Mouse (Mus musculus): ENCODE measurements around the gene Lipt1.

The Lipt1 gene

DNA sequence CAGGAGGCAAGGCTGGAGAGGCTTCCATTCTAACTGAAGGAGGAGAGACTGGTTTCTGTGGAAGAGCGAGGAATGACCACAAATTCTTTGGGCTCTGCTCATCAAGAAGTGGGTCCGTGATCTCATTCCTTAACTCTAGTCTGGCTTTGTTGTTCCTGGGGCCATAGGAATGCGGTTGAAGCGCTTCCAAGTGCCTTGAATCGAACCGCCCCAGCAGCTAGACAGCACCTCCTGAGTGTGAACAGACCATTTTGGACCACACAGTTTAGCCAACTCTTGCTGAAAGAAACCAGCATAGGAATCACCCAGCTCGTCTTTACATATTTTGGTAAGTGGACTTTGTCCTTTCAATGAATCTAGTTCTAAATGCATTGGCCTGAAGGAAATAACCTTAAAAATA is at the start of gene Lipt1:
Gene Lipt1 (plus strand): TSS at position 35 of the 400 bp plus-strand sequence.
- peak; percentile 16 to 28 for DNase-seq (ENCODE audit: low spot score in 2 of 2)

DNA sequence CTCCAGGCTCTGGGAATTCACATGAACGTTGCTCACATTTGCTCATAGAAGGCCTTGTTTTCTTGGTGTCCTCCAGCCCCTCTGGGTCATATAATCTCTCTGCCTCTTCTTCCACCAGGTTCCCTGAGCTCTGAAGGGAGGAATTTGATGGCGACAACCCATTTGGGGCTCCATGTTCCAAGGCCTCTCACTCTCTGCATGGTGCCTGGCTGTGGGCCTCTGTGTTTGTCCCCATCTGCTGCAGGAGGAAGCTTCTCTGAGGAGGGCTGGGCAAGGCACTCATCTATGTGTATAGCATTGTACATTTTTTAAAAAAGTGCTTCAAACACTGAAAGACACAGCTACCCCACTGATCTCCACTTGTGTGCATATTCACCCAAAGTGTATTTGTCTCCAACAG is 39.9 kb upstream of the Lipt1 start:
- no peak for DNase-seq (ENCODE audit: low spot score in 2 of 2)

DNA sequence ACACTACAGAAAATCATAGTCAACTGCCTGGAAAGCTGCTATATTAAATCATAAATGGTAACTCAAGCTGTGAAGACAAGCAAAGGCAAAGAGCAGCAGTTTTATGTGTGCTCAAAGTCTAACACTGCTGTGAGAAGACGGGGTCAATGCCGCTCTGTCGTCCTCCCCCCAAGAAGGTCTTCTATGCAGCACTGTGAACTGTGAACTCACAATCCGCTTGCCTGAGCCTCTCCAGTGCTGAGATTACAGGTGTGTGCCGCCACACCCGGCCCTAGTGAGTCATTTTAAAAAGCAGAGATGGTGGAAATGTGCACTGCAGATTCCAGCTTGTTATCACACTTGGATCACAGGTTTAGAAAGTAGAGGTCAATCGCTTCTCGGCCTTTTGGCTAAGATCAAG is 24.7 kb upstream of the Lipt1 start:
- DNase-seq (ENCODE audit: low spot score in 2 of 2): no peak

DNA sequence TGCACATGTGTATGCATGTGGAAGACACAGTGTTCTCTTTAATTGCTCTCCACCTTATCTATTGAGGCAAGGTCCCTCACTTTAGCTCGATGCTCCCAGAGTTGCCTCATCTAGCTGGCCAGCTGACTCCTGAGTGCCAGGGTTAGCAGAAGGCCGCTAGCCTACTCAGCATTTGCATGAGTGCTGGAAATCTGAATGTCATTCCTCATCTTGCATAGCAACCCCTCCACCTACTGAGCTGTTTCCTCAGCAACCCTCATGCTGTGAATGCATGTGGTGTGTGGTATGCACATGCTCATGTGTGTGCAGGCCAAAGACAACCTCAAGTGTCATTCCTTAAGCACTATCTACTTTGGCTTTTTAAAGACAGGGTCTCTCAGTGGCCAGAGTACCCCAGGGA is 20.8 kb upstream of the Lipt1 start:
- no peak for DNase-seq (ENCODE audit: low spot score in 2 of 2)

DNA sequence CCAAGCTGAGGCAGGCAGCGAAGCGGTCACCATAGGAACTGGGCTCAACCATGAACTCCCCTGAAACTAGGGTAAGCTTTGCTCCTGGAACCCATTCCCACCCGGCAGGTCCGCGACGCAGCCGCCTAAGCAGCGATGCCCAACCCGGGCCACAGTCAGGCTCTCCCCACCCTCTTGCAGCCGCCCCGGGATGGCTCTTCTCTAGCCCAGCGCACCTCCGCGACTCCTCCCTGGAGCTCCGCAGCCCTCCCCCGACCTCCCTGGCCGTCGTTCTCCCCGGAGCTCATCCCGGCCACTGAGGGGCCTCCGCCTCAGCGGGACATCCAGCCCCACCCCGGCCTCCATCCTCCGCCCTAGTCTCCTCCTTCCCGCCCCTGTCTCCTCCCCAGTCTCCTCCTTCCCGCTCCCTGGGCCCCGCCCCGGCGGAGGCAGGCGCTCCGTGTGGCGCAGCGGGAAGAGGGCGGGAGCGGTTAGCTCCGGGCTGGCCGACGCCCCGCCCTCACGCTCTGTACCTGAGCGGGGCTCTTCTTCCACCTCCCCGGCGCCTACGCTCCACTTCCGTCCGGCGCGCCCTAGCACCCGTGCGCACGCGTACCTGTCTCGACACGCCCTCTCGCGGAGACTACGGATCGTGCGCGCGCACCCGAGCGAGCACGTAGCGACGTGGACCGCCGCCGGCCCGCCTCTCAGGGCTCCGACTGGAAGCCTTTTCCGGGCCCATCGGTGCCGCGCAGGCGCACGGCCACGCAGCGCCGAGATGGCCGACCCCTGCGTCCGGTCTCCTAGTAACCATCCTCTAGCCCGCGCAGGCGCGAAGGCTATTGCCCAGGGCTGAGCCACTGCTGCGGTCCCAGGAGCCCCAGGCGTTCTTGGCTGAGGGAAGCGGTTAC is 6.8 kb upstream of the Lipt1 start:
- peak; percentile 98 to 99 for DNase-seq (ENCODE audit: low spot score in 2 of 2)

DNA sequence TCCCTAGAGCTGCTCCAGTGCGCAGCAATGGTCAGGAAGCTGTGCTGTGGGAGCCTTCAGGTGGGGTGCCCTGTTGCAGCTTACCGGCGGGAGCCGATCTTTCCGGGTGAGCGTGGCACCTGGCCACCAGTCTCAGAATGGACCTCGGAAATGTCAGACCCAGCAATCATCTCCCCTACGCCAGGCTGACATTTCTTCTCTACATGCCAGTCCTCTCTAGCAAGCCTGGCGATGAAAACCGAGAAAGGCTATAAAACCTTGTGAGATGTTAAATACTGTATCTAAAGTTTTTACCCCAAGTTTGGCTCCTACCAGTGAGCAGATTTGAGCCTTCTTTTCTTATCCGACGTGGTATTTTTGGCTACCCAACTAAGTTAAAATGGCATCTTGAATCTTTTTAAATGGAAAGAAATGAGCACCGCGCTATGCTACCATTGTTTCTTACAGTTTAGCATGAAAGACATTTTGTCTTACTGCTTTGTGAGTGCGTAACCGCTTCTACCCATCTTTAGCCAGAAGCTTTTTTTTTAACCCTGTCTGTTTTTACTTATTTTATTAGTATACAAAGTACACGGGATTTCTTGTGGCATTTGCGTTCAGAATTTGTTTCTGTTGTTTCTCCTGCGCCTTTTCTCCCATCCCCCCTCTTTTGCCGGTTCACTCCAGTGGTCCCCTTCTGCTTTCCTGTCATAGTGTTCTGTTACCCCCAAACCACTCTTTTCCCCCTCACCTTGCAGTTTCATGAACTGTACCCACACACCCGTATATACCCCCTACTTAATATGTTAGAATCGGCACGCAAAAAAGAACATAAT is 5.9 kb upstream of the Lipt1 start:
- no peak for DNase-seq (ENCODE audit: low spot score in 2 of 2)

DNA sequence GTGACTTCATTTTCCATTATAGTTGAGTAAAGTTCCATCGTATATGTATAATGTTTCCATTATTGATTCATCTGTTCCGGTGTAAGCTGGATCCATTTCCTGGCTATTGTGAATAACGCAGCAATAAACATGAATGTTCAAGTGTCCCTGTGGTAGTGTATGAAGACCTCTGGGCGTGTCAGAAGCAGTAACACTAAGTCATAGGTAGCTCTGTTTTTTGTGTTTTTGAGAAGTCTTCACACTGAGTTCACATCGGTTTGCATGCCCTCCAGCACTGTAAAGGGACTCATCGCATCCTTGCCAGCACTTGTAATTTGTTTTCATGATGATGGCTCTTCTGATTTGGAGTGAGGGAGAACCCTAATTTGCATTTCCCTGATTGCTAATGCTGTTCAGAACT is 5.3 kb upstream of the Lipt1 start, which contains the start of gene Tsga10:
Gene Tsga10 (minus strand): TSS at position 144 of the 400 bp plus-strand sequence.
- no peak for DNase-seq (ENCODE audit: low spot score in 2 of 2)

DNA sequence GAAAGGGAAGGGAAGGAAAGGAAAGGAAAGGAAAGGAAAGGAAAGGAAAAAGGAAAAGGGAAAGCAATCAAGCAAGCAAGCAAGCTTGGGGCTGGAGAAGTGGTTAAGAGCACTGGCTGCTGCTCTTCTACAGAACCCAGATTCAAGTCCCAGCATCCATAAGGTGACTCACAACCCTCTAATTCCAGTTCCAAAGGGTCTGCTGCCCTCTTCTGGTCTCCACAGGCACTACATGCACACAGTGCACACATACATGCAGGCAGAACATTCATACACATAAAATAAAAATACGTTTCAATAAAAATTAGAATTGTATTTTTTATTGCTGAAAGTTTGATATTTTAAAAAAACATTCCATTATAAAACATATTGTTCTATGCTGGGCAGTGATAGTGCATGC is 4.5 kb upstream of the Lipt1 start:
- peak in 1 of 2 experiments; percentile 32 for DNase-seq (ENCODE audit: low spot score in 2 of 2)

DNA sequence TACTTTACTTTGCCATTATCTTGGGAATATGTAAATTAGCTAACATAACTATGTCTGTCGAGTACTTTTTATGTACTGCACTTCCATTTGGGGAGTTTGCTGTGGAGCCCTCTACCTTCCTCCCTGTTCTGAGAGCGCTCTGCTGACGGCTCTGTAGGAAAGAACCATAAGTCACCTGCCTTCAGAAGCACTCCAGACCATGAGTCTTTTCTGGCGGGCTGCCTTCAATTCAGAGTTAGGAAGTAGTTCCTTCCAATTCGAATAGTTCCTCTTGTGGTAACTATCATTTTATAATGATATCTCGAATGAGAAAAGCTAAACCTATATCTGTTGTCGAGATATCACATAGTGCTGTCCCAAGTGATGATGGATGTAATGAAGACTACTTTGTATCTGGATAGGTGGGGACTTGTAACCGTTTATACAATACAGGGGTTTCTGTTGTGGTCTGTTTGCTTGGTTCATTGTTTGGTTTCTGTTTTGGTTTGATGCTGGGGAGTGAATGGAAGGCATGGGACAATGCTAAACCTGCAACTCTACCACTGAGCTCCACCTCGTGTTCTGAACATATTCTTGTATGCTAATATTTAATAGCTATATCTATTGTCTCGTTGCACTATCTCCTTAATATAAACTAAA is 3.7 kb upstream of the Lipt1 start:
- DNase-seq (ENCODE audit: low spot score in 2 of 2): no peak

DNA sequence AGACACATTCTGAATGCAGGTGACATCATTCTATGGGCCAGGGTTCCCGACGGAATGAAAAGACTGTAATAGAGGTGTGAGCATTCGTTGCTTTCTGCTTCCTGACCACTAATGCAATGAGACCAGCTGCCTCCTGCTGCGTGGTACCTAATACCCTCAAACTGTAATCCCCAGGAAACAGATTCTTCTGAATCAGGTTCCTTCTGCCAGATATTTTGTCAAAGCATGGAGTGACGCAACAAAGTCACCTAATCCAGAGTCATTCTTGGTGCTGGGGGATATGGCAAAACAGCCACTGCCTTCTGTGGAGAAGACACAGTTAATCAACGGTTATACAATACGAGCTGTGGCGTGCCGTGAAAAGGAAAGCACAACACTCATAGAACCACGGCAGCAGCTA is 2.9 kb upstream of the Lipt1 start:
- DNase-seq (ENCODE audit: low spot score in 2 of 2): no peak

DNA sequence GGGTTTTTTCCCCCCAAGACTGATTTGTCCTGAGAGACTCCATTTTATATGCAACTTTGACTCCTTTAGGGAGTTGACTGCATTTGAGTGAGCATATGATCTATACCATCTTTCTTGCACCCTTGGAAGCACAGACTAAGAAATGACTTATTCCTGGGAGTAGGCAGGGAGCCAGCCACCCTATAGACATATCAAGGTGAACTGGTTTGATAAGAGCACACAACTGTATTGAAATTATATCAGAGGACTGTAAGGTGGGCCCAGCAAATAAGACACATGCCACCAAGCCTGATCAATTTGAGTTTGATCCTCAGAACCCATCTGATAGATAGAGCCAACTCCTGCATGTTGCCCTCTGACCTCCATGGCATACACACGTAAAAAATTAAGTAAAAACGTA is 2.2 kb upstream of the Lipt1 start:
- no peak for DNase-seq (ENCODE audit: low spot score in 2 of 2)

DNA sequence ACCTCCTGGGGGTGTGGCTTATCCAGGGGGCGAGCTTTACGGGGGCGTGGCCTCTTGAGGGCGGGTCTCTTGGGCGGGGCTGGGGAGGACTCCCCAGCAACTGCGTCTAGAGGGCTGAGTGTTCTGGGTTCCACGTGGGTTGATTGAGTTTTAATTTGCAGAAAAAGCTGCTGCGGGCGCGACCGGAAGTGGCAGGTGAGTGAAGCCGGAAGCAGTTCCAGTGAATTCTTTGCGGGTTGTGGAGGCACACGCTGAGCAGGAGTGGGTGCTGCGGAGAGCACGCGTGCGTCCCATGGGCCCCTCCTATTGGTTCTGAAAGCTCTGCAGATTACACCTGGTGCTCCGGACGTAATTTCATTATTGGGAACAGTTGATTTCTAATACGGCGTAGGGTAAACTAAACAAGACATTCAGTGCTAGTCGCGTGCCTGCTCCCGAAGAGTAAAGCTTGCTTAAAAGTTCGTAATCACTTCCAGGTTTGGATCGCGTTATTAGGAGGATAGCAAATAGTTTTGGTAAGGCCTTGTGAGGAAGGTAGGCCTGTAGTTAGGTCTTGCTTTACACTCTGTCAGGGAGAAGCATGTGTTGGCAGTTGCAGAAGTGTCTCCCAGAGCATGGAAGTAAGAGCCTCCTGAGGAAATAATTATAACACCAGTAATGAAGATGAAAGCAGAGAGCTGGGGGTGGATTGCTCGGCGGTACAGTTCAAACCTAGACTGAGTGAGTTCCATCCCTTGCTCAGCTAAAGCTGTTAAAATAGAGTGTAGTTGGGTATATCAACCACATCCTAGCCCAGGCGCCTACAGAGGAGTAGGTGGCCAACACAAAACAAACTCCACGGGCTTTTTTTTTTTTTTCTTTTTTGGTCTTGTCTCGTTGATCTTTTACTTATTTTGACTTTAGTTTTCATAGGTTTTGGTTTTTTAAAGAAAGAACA is 861 bp downstream of the Lipt1 start:
- DNase-seq (ENCODE audit: low spot score in 2 of 2): peak; percentile 60 to 80

DNA sequence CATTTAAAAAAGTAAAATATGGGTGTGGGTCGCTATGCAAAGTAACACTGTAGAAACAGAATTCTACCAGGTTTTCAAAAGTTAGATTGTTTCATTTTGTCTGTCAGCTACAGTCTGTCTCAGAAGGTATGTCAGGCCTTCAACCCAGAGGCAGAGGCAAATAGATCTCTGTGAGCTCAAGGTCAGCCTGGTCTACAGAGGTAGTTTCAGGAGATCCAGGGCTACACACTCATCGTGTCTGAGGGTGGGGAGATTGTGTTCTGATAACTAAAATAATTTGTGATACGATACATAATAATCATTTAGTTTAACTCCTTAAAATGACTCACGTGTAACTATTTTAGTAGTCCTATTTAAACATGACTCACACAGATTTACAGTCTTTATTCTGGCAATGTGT is 1.6 kb downstream of the Lipt1 start:
- DNase-seq (ENCODE audit: low spot score in 2 of 2): no peak

DNA sequence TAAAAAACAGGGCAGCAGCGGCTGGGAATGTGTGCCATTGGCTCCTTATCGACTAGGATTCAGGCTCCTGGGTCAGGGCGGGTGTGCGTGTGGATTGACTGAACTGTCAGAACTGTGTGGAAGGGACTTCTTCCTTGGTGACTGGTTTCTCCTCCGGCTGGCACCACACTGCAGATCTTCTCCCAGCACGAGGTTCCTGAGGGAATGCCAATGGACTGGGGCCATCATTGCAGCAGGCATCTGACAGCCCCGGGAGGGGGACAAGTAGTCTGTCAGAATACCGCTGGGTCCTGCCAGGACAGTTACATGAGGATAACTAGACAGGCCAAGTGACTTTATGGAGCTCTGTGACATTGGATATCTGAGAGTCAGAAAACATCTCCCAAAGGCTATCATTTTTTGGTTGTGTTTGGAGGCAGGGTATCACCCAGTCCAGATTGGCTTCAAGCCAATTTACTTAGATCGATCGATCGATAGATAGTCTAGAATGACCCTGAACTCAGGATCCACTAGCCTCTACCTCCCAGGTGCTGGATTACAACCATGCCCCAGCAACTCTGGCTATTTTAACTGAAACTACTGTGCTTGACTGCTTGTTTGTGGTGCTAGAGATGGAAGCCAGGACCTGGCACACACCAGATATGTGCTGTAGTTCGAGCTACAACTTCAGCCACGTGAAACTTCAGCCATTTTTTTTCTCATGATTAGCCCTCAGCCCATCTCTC is 6.4 kb downstream of the Lipt1 start:
- DNase-seq (ENCODE audit: low spot score in 2 of 2): peak in 1 of 2 experiments; percentile 31

DNA sequence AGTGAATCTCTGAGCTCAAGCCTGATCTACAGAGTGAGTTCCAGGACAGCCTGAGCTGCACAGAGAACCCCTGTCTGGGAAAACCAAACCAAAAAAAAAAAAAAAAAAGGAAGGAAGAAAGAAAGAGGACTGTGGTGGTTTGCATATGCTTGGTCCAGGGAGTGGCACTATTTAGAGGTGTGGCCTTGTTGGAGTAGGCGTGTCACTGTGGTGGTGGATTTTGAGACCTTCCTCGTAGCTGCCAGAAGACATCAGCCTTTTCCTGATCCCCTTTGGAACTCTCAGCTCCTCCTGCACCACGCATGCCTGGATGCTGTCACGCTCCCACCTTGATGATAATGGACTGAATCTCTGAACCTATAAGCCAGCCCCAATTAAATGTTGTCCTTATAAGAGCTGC is 11.9 kb downstream of the Lipt1 start:
- no peak for DNase-seq (ENCODE audit: low spot score in 2 of 2)

DNA sequence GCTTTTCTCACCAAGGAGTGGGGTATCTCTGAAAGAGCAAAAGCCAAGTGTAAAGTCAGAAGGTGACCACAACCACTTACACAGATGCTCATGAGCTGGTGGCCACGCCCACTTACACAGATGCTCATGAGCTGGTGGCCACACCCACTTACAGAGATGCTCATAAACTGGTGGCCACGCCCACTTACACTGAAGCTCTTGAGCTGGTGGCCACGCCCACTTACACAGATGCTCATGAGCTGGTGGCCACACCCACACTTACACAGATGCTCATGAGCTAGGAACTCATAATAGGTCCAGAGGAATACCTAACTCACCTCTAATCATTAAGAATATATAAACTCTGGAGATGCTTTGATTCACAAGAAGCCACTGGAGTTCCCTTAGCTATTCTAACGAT is 12.9 kb downstream of the Lipt1 start:
- no peak for DNase-seq (ENCODE audit: low spot score in 2 of 2)

DNA sequence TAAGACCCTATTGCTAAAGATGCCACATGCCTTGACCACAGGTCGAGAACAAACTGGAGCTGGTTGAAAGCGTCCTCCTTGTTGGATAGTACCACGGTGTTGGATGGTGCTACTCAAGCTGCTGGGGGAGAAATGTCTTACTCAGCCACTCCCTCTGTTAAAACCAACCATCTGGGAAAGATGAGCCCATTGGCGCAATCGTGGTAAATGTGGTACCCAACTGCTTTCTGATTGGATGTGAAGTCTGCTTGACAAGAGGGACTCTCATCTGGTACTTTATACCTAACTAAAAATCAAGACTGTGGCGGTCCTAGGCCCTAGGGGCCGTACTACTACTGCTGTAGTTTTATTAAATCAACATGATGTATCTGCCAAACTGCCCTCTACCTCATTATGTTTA is 17.7 kb downstream of the Lipt1 start:
- DNase-seq (ENCODE audit: low spot score in 2 of 2): no peak

DNA sequence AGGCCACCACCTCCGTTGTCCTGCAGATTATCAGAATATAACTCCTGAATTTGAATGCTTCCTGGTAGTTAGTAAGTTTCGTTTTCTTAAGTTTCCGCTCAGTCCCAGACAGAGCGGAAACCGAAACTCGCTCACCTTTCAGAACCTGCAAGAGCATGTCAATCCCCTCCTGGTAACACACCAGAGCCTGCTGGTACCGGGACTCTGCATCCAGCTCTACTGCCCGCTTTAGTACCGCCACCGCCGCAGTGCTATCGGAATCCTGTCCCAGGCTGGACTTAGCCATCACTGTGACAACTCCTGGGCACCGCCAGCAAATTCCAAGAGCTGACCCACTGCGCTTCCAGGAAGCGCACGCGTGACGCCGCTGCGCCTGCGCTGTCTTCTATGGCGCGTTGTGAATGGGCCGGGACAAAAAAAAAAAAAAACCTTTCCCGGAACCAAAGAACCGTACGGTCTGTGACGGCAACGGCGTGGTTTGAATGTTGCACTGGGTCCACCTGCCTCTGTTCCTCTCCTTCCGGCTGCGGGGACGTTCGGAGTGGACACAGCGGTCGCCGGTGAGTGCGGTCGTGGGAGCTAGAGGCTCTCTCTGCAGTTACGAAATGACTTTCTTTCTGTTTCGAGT is 18.6 kb downstream of the Lipt1 start, which contains the start of the genes Mitd1 and Mrpl30:
Gene Mitd1 (minus strand): TSS at position 387 of the 628 bp plus-strand sequence.
Gene Mrpl30 (plus strand): TSS at position 453 of the 628 bp plus-strand sequence.
- peak; percentile 85 to 90 for DNase-seq (ENCODE audit: low spot score in 2 of 2)

DNA sequence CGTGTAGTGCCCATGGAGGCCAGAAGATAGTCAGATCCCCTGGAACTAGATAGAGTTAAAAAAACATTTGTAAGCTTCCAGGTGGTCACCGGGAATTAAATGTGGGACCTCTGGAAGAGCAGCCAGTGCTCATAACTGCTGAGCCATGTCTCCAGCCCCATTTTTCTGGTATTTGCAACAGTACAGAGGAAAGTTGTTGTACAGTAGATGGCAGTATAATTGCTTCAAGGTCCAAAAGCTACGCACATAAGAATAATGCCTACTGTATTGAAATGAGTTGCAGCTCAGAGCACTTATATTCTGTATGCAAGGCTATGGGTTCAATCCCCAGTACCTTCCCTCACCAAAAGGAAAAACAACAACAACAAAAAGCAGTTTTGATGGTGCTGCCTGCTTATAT is 19.9 kb downstream of the Lipt1 start:
- no peak for DNase-seq (ENCODE audit: low spot score in 2 of 2)

DNA sequence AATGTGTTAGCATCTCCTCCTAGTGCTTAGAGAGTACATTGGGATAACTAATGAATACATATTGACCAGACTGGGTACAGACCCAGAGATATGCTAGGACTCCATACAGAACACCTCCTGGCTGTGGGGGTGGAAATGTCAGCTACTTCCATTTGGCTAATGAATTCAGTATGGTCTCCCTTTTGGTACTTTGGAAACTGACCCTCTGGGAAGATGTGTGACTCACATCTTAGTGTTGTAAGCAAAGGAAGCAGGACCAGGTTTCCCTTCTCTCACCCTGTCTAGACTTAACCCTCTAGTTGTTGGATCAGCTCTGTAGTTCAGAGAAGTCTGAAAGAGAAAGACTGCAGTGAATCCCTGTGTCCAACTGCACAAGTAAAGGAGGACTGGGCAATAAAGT is 23.1 kb downstream of the Lipt1 start:
- DNase-seq (ENCODE audit: low spot score in 2 of 2): no peak

All from urinary bladder, postnatal 36 days (tissue).